Mouse (Mus musculus) hindbrain, embryonic 15.5 days (tissue): ENCODE results near the gene Qk. TPM values are rescaled to one million over a fixed set of nuclear protein-coding genes. Genes with fewer than 3 reads are reported as not detected.

Experiments
- ATAC-seq: fragments of 200-750 bp; cut with Nextera tagmentation; 2 replicates; pipeline ENCODE4 v1.8.0; 2017; ENCODE audit warnings: low read depth, moderate number of reproducible peaks, moderate TSS enrichment; ENCODE audit not compliant: low FRiP score
- H3K27ac ChIP-seq: fragments of 300-500 bp; sonication (generic); replicated peaks from 2 replicates; pipeline ENCODE4 v1.5.1; 2015; ENCODE audit warnings: mild to moderate bottlenecking, inconsistent platforms
- H3K27me3 ChIP-seq: fragments of 300-500 bp; sonication (generic); 2 replicates; pipeline ENCODE4 v1.6.1; 2015; ENCODE audit warnings: control low read depth, inconsistent platforms
- H3K36me3 ChIP-seq: fragments of 300-500 bp; sonication (generic); 2 replicates; pipeline ENCODE4 v1.6.1; 2015; ENCODE audit warnings: control low read depth, inconsistent platforms
- H3K4me1 ChIP-seq: fragments of 300-500 bp; sonication (generic); replicated peaks from 2 replicates; pipeline ENCODE4 v1.6.1; 2015; ENCODE audit warnings: control low read depth, inconsistent platforms
- H3K4me2 ChIP-seq: fragments of 300-500 bp; sonication (generic); 2 replicates; pipeline ENCODE4 v1.6.1; 2015; ENCODE audit warnings: moderate library complexity, mild to moderate bottlenecking, inconsistent platforms
- H3K4me3 ChIP-seq: fragments of 300-500 bp; sonication (generic); 2 replicates; pipeline ENCODE4 v1.5.1; 2015; ENCODE audit warnings: mild to moderate bottlenecking, inconsistent platforms
- H3K9ac ChIP-seq: fragments of 300-500 bp; sonication (generic); 2 replicates; pipeline ENCODE4 v1.6.1; 2015; ENCODE audit warnings: inconsistent platforms
- H3K9me3 ChIP-seq: fragments of 300-500 bp; sonication (generic); 2 replicates; pipeline ENCODE4 v1.6.1; 2016; ENCODE audit warnings: control low read depth, inconsistent platforms
- WGBS: fragments of 180-500 bp; shearing (Covaris S2); methylation state at CpG from one replicate; pipeline ENCODE4 v1.1.7; 2015; 5-methylcytosine and 5-hydroxymethylcytosine counted together
- polyA plus RNA-seq: library from polyadenylated mRNA; unstranded; fragments of >200 nt; fragmentation: Nextera tagmentation; extraction: Ambion mirVana; gene quantifications from 2 replicates; pipeline ENCODE4 v1.2.1, GENCODE M21; 2015

Qk gene
- polyA plus RNA-seq, 1 experiment from 2014 or later = 47.2 TPM

DNA sequence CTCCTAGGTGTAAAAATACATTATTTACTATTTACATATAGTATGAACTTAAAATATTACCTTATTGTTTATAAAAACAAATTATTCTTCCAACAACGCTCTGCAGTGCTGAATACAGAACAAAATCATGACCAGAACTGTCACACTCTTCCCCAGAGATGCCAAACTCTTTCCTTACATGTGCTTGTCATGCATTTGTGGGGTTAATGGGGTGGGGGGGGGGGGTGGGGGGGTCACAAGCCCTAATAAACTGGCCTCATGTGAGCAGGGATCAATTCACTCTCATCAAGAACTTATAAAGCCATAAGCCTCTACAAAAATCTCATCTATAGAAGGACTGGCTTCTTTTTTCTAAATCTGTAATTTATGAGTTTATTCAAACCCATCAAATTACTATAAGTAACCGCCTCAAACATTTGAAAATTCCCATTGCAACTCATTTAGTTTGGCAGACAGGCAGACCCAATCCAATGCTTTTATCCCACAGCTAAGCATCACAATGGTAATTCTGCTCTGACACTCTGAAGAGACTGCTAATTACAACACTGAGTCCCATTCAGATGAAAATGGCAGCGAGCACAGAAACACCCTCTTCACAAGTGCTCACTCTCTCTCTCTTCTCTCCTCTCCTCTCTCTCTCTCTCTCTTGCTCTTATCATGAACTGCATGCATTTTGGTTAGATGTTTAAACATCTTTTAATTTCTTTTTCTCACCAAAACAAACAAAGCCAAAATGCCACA lies 91.7 kb downstream of the Qk start:
- no peak for ATAC-seq
- Histone ChIP-seq H3K27ac (no peak overlapping the region), H3K4me1 (0 out of 2 replicates have a peak, but pooled peaks cover 9% of the 10 kb centered on the region), H3K4me2 (no peak overlapping the region), H3K36me3 (no peaks in the 10 kb centered on the region), H3K9ac (no peak overlapping the region), H3K9me3 (no peaks in the 10 kb centered on the region), H3K27me3 (no peaks in the 10 kb centered on the region), H3K4me3 (no peak overlapping the region)
- WGBS = 43% methylated on average over 3 of the region's 3 CpGs

GRCm38 (mm10) chr17:10216164-10216563 lies 103.5 kb downstream of the Qk start:
- ATAC-seq = no peak
- no peak overlapping the region for H3K4me2 ChIP-seq
- H3K4me1 ChIP-seq = no peaks in the 10 kb centered on the region
- H3K9ac ChIP-seq = no peak overlapping the region
- peaks cover 4% of the 10 kb centered on the region; the same call in 1 of the 2 replicates for H3K36me3 ChIP-seq
- no peak overlapping the region for H3K4me3 ChIP-seq
- H3K27ac ChIP-seq = no peak overlapping the region
- 60% methylated on average over 5 of the region's 5 CpGs for WGBS
- H3K9me3 ChIP-seq = no peaks in the 10 kb centered on the region
- no peaks in the 10 kb centered on the region for H3K27me3 ChIP-seq

- ATAC-seq = no peak
- Histone ChIP-seq H3K9ac (no peak overlapping the region), H3K27me3 (no peaks in the 10 kb centered on the region), H3K4me3 (no peak overlapping the region), H3K36me3 (peaks cover 11% of the 10 kb centered on the region), H3K27ac (no peak overlapping the region; the same call in 1 of the 2 replicates), H3K4me2 (no peak overlapping the region), H3K4me1 (0 out of 2 replicates have a peak, but pooled peaks cover 6% of the 10 kb centered on the region), H3K9me3 (no peaks in the 10 kb centered on the region)
- 11% methylated on average over 12 of the region's 12 CpGs for WGBS
Measured at GRCm38 (mm10) chr17:10209154-10209777, 110.4 kb downstream of the Qk start.

DNA sequence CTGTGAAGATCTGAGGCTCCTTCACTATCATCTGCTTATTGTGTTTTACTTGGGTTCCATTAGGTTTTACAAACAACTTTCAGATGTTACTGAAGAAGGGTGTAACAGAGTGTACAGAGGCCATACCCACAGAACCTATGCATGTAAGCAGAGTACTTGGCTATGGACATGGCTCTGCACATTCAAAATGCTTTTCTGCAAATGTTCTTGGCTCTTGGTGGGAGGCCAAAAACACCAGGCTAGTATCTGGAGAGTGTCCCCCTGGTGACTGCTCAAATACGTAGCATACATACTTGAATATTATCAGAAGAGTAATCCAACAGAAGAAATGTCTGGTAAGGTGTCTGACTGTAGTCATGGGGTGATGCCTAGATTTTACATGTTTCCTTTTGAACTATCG lies 121.0 kb downstream of the Qk start:
- peak overlapping the region; percentile 53; the same call in 1 of the 2 replicates for H3K27ac ChIP-seq
- no peak overlapping the region for H3K9ac ChIP-seq
- no peak overlapping the region for H3K4me3 ChIP-seq
- no peaks in the 10 kb centered on the region for H3K36me3 ChIP-seq
- no peak for ATAC-seq
- no peaks in the 10 kb centered on the region for H3K4me1 ChIP-seq
- 87% methylated on average over 2 of the region's 2 CpGs for WGBS
- no peaks in the 10 kb centered on the region for H3K9me3 ChIP-seq
- no peak overlapping the region for H3K4me2 ChIP-seq
- H3K27me3 ChIP-seq = no peaks in the 10 kb centered on the region

DNA sequence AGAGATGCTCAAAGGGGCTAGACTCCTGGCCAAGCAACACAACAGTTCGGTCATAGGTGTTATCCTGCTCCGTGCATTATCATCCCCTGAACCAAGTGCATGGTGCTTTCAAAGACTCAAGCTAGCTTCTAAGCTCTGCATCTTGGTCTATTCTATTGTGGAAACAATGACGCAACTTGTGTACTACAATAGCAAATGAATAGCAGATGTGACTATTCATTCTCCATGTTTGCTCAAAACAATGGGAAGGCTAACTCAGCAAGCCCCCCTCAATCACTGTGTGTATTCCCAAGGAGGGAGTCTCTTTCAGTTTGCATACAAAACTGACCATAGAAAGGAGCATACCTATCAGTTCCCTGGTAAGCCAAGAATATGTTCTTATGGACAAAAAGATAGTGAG lies 121.4 kb downstream of the Qk start:
- H3K4me3 ChIP-seq = no peak overlapping the region
- peak overlapping the region; percentile 53; the same call in 1 of the 2 replicates for H3K27ac ChIP-seq
- no peak for ATAC-seq
- 90% methylated on average over 3 of the region's 3 CpGs for WGBS
- H3K4me2 ChIP-seq = no peak overlapping the region
- no peak overlapping the region for H3K9ac ChIP-seq
- no peaks in the 10 kb centered on the region for H3K27me3 ChIP-seq
- H3K4me1 ChIP-seq = no peaks in the 10 kb centered on the region
- no peaks in the 10 kb centered on the region for H3K36me3 ChIP-seq
- H3K9me3 ChIP-seq = no peaks in the 10 kb centered on the region

- H3K27ac ChIP-seq = no peak overlapping the region
- H3K4me1 ChIP-seq = no peaks in the 10 kb centered on the region
- no peak for ATAC-seq
- H3K9me3 ChIP-seq = no peaks in the 10 kb centered on the region
- H3K4me2 ChIP-seq = no peak overlapping the region
- WGBS = 96% methylated on average over 6 of the region's 6 CpGs
- H3K36me3 ChIP-seq = no peaks in the 10 kb centered on the region
- no peak overlapping the region for H3K9ac ChIP-seq
- H3K27me3 ChIP-seq = no peaks in the 10 kb centered on the region
- no peak overlapping the region for H3K4me3 ChIP-seq
Measured at GRCm38 (mm10) chr17:10195703-10196102, 124.0 kb downstream of the Qk start.

- no peaks in the 10 kb centered on the region for H3K9me3 ChIP-seq
- no peak overlapping the region for H3K27ac ChIP-seq
- H3K4me1 ChIP-seq = peaks cover 11% of the 10 kb centered on the region; the same call in 1 of the 2 replicates
- no peak overlapping the region for H3K4me2 ChIP-seq
- no peak overlapping the region for H3K4me3 ChIP-seq
- no peaks in the 10 kb centered on the region for H3K27me3 ChIP-seq
- 77% methylated on average over 1 of the region's 1 CpGs for WGBS
- no peak overlapping the region for H3K9ac ChIP-seq
- ATAC-seq = no peak
- H3K36me3 ChIP-seq = no peaks in the 10 kb centered on the region
Measured at GRCm38 (mm10) chr17:10190857-10191256, 128.8 kb downstream of the Qk start.

- H3K4me1 ChIP-seq = peaks cover 11% of the 10 kb centered on the region; the same call in 1 of the 2 replicates
- no peak overlapping the region for H3K9ac ChIP-seq
- no peaks in the 10 kb centered on the region for H3K36me3 ChIP-seq
- H3K4me3 ChIP-seq = no peak overlapping the region
- H3K4me2 ChIP-seq = no peak overlapping the region
- no peaks in the 10 kb centered on the region for H3K27me3 ChIP-seq
- WGBS = 48% methylated on average over 3 of the region's 3 CpGs
- peak overlapping the region; percentile 62 for H3K27ac ChIP-seq
- no peak for ATAC-seq
- no peaks in the 10 kb centered on the region for H3K9me3 ChIP-seq
Measured at GRCm38 (mm10) chr17:10188481-10188880, 131.2 kb downstream of the Qk start.

GRCm38 (mm10) chr17:10187431-10188020 lies 132.1 kb downstream of the Qk start:
- Histone ChIP-seq H3K4me1 (peaks cover 11% of the 10 kb centered on the region; the same call in 1 of the 2 replicates), H3K36me3 (no peaks in the 10 kb centered on the region), H3K9me3 (no peaks in the 10 kb centered on the region), H3K27me3 (no peaks in the 10 kb centered on the region), H3K4me3 (no peak overlapping the region), H3K4me2 (no peak overlapping the region), H3K9ac (no peak overlapping the region), H3K27ac (peak overlapping the region; percentile 62)
- no peak for ATAC-seq
- 65% methylated on average over 4 of the region's 4 CpGs for WGBS

GRCm38 (mm10) chr17:10181761-10182160 lies 137.9 kb downstream of the Qk start:
- Histone ChIP-seq H3K9me3 (no peaks in the 10 kb centered on the region), H3K36me3 (no peaks in the 10 kb centered on the region), H3K27me3 (no peaks in the 10 kb centered on the region), H3K4me2 (no peak overlapping the region), H3K9ac (no peak overlapping the region), H3K4me3 (no peak overlapping the region), H3K4me1 (no peaks in the 10 kb centered on the region), H3K27ac (no peak overlapping the region)
- 63% methylated on average over 6 of the region's 6 CpGs for WGBS
- ATAC-seq = no peak

DNA sequence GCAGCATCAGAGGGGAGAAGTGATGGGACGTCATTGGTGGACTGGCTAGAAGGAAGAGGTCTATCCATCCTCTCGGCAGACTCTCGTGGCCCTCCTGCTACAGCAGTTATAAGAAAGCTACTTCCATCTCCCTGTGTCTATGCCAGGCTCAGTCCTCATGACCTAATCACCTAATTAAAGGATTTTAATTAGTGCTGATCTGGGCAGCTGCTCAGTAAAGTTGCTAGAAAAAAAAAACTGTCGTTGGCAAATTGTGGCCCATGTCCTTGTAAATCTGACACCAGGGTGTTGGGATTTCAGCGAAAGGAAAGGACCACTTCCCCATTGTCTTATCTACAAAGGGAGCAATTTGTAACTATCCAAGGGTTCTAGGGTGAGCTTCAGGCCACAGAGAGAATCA lies 142.6 kb downstream of the Qk start:
- H3K4me1 ChIP-seq = no peaks in the 10 kb centered on the region
- H3K4me3 ChIP-seq = no peak overlapping the region
- no peak overlapping the region for H3K9ac ChIP-seq
- no peak for ATAC-seq
- H3K27ac ChIP-seq = no peak overlapping the region
- H3K27me3 ChIP-seq = no peaks in the 10 kb centered on the region
- H3K4me2 ChIP-seq = no peak overlapping the region
- H3K9me3 ChIP-seq = no peaks in the 10 kb centered on the region
- no peaks in the 10 kb centered on the region for H3K36me3 ChIP-seq
- 49% methylated on average over 5 of the region's 5 CpGs for WGBS

GRCm38 (mm10) chr17:10161258-10161657 lies 158.4 kb downstream of the Qk start:
- Histone ChIP-seq H3K4me2 (no peak overlapping the region), H3K4me3 (no peak overlapping the region), H3K27me3 (no peaks in the 10 kb centered on the region), H3K4me1 (no peaks in the 10 kb centered on the region), H3K36me3 (no peaks in the 10 kb centered on the region), H3K9me3 (no peaks in the 10 kb centered on the region), H3K9ac (no peak overlapping the region), H3K27ac (no peak overlapping the region)
- ATAC-seq = no peak
- WGBS = 90% methylated on average over 3 of the region's 3 CpGs
